Mouse (Mus musculus) ES-E14 (cell line): ENCODE data around the gene Ets1.

Source experiments
- CHD2 ChIP-seq: IDR thresholded peaks from 2 replicates; pipeline ENCODE4 v1.6.1; 2014; ENCODE audit warnings: mild to moderate bottlenecking, low read depth, low read length, inconsistent platforms
- MAFK ChIP-seq: IDR thresholded peaks from 2 replicates; pipeline ENCODE4 v1.6.1; 2014; ENCODE audit warnings: mild to moderate bottlenecking, low read depth, low read length, inconsistent platforms; ENCODE audit not compliant: insufficient read depth
- ZNF384 ChIP-seq: IDR thresholded peaks from 2 replicates; pipeline ENCODE4 v1.6.1; 2012; ENCODE audit warnings: low read depth, low read length, inconsistent platforms

GRCm38 (mm10) chr9:32601953-32602352 lies 34.1 kb upstream of the Ets1 start:
- no peak for TF ChIP-seq MAFK
- no peak for TF ChIP-seq CHD2
- no peak for TF ChIP-seq ZNF384
